Mouse (Mus musculus) T-cell, adult 2 months (primary cell): ENCODE measurements around the gene Phkb.

Source experiments
- DNase-seq: peaks from one replicate; pipeline ENCODE4 v3.0.0; 2022; ENCODE audit warnings: low spot score

Gene Phkb

DNA sequence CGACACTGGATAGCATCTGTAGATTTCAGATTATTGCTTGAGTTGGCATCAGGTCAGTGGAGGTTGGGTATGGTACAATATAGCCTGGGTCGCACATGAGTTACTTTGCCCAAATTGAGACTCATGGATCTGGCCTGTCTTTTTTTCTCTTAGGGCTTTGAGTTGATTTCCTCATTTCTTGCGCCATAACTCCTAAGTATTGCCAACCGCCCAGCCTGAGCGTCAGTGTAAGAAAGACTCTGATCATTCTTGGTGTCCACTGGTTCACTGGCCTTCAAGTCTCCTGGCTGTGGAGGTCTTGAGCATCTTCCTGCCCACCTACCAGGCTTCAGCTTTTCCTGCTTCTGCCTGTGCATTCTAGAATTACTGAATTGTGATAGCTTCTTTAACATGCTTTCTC lies 104.1 kb downstream of the Phkb start:
- no peak for DNase-seq

DNA sequence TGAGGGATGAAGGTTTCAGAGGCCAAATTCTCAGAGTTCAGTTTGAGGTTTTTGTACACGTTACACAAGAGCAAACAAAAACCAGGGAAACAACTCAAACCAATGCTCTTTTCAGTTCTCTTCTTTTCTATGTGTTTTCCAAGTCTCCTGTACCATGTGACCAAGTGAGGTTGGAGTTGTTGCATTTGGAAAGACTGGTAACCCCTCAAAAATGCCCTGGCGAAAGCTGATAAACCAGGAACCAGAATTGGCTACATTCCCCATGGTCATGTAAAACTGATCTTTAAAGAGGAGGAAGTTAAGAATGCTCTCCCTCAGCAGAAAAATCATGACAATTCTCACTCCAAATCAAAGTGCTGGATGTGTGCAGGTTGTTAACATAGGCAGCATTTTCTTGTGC lies 117.6 kb downstream of the Phkb start:
- DNase-seq, result no peak

DNA sequence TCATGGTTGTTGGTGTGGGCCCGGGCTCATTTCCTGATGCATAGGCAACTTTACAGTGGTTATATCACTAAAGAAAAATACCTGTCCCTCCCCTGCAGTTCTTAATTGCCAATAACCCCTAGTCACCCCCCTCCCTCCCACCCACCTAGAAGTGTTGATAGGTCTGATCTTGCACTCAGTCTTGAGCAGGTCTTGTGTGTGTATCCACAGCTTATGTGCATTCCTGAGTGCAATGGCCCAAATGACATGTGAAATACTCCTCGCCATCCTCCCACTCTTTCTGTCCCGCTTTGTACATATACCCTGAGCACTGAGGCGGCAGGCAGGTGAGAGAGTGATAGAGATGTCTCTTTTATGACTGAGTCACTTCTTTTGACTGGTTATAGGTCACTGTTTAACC lies 119.1 kb downstream of the Phkb start:
- no peak for DNase-seq

DNA sequence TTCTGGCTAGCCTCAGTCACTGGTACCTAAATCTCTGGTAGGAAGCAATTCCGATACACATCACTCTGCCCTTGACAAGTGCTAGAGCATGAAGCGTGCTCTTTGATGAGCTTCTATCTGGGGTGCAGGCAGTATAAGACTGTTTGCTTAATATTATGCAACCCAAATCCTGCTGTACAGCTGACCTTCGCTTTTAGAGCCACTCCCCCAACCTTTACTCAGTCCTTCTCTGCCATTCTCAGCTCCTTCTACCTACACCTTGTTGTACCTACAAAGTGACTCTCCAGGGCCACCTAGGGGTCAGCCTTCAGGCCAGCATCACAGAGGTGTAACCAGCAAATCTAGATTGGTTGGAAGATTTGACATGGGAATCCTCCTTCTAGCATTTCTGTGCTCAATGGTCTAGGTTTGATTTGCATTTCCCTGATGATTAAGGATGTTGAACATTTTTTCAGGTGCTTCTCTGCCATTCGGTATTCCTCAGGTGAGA lies 136.9 kb downstream of the Phkb start:
- no peak for DNase-seq

- no peak for DNase-seq
Measured at GRCm38 (mm10) chr8:85992911-85993310, 152.2 kb downstream of the Phkb start.

DNA sequence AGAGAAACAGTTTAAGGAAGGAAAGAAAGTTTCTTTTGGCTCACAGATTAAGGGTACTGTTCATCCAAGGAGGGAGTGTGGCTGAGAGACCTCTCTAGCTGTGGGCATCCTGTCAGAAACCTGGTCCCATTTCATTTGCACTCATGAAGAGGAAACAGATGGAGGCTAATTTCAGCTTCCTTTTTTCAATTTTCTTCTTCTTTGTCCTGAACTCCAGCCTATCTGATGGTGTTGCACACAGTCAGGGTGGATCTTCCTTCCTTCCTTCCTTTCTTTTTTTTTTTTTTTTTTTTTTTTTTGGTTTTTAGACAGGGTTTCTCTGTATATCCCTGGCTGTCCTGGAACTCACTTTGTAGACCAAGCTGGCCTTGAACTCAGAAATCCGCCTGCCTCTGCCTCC lies 152.9 kb downstream of the Phkb start:
- DNase-seq, result no peak

DNA sequence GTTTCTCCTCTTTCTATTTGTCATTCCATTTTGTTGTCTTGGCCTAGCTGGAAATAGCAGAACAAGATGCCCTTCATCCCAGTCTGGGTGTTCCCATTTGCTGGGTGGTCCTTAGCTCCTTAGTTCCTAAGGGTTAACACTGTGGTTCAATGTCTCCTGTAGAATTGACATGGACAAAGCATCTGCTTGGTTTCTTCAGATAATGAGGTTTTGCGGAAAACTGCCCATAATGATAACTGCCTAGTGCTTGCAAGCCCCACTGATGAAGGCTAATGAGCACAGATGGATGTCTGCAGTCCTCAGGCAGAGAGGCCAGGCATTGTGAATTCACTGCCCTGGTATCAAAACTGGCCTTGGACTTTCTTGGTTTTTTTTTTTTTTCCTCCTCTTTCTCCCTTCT lies 155.2 kb downstream of the Phkb start:
- DNase-seq, result no peak

- DNase-seq, result no peak
Measured at GRCm38 (mm10) chr8:86006485-86006884, 165.7 kb downstream of the Phkb start.

DNA sequence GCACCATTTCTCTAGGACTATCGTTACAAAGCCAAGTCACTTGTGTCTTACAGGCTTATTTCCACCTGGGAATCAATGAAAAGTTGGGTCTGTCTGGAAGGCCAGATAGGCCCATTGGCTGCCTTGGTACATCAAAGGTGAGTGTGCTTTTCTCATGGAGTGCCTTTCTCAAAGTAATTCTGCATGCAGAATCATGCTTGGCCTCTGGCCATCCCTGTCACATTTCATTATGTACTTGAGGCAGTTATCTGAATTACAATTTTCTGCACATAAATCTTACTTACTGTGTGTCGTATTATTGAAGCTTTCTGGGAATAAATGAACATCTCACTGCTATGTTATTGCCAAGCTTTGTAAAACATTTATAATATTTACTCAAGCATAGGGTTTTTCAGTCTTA lies 176.0 kb downstream of the Phkb start:
- no peak for DNase-seq

GRCm38 (mm10) chr8:86028646-86029312 lies 188.0 kb downstream of the Phkb start:
- no peak for DNase-seq

DNA sequence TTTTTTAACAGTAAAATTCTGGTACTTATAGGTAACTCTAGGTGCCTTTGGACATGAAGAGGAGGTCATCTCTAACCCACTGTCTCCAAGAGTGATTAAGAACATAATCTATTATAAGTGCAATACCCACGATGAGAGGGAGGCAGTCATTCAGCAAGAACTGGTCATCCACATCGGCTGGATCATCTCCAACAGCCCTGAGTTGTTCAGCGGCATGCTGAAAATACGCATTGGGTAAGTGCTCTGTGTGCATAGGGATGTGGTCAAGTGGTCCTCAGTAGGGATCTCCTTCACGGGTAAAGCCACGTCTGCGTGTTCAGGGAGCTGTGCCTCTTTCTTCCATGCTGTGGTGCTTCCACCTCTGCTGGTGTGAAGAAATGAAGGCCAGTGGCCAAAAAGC lies 188.7 kb downstream of the Phkb start:
- no peak for DNase-seq

DNA sequence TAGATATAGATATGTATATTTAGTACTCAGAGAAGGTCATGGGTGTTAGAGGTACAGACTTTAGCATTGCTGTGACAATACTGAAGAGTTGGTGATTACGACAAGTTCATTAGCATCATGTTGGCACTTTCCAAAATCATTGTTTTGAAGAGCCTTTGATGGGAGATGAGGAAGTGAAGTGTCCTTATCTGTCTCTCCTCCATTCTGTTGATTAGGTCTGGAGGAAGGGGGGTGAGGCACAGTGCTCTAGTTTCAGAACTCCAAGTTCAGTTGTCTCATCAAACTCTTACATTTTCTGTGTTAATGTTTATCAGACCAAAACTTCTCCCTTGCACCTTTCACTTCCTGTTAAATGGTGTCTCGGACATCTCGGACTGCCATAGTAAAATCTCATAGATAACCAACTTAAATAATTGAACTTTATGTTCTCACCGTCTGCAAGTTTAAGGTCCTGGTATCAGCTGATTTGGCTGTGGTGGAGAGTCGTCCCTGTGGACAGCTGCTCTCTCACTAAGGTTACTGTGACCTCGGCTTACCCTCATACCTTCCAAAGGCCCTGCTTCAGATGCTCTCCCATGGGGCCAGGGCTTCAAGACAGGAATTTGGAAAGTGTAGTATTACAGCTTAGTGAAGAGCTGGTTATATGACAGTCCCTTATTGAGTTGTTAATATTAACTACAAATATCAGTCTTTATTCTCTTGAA lies 194.1 kb downstream of the Phkb start:
- DNase-seq, result no peak

GRCm38 (mm10) chr8:86035371-86035770 lies 194.6 kb downstream of the Phkb start:
- DNase-seq, result no peak

- DNase-seq, result no peak
Measured at GRCm38 (mm10) chr8:86038462-86038861, 197.7 kb downstream of the Phkb start.

GRCm38 (mm10) chr8:86042049-86042448 lies 201.3 kb downstream of the Phkb start:
- no peak for DNase-seq

DNA sequence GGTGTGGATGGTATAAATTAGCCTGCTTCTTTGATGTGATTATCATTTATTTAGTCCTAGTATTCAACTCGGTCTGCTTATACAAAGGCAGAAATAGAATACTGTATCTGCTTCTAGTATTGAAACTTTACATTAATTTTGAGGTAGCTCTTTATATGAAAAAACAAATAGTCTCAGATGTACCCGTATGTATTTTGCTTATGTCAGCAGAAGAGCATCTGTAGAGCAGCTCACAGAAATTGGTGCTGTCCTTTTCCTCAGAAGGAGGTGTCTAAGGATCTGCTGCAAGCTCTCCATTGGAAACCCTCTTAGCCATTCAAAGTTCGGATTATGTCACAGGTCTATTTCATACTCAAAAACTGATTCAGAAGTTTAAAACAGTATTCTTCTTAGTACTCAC lies 210.1 kb downstream of the Phkb start:
- no peak for DNase-seq

DNA sequence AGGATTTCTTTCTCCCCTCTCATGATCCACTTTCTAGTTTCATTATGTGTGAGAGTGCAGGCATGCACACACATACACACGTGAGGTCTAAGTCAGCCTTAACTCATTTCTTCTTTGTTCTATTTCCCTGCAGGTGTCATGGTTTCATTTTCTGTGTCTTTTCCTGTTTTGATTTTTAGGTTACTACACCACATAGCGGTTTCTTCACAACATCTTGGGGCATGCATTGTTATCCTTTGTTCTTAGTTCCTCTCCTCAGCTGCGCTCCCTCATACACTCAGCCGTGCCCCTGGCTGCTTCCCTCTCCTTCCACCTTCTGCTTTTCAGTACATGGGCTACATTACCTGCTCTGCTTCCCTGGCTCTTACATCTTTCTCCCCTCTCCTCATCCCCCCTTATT lies 211.2 kb downstream of the Phkb start:
- peak; percentile 31 for DNase-seq

GRCm38 (mm10) chr8:86058618-86059017 lies 217.9 kb downstream of the Phkb start:
- no peak for DNase-seq

DNA sequence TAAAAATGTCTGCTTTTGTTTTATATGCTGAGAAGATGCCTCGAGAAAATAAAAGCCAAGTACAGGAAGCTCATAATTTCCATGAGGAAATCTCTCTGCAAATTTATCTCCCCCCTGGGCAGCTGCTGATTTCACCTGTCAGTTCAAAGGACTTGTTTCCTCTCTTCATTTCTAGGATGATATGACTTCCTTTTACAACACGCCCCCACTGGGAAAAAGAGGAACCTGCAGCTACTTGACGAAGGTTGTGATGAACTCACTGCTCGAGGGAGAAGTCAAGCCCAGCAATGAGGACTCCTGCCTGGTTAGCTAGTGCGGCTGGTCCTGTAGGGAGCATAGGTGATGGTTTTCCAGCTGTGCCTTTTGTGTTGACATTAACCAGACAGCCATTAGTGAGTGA lies 218.4 kb downstream of the Phkb start:
- no peak for DNase-seq

GRCm38 (mm10) chr8:86063411-86063810 lies 222.7 kb downstream of the Phkb start:
- no peak for DNase-seq

GRCm38 (mm10) chr8:86079433-86079832 lies 238.7 kb downstream of the Phkb start:
- DNase-seq, result no peak

- no peak for DNase-seq
Measured at GRCm38 (mm10) chr8:86083346-86083745, 242.6 kb downstream of the Phkb start.

GRCm38 (mm10) chr8:86086791-86087190 lies 246.0 kb downstream of the Phkb start:
- DNase-seq, result no peak

- DNase-seq, result no peak
Measured at GRCm38 (mm10) chr8:86087468-86087867, 246.7 kb downstream of the Phkb start.
